Mouse (Mus musculus) heart, adult 10 weeks (tissue): ENCODE data around the gene Trpm5. TPM values are rescaled to one million over a fixed set of nuclear protein-coding genes. Genes with fewer than 3 reads are reported as not detected.

Experiments
- polyA plus RNA-seq: library from polyadenylated mRNA; stranded (reverse); fragments of 350-450 nt; fragmentation: Illumina TruSeq; extraction: RNeasy Lipid Tissue Mini Kit (QIAGEN cat#74804); gene quantifications from one replicate; pipeline ENCODE4 v1.2.3, GENCODE M21; 2014; ENCODE audit warnings: low read depth, low replicate concordance

Gene Trpm5
- not detected for polyA plus RNA-seq

DNA sequence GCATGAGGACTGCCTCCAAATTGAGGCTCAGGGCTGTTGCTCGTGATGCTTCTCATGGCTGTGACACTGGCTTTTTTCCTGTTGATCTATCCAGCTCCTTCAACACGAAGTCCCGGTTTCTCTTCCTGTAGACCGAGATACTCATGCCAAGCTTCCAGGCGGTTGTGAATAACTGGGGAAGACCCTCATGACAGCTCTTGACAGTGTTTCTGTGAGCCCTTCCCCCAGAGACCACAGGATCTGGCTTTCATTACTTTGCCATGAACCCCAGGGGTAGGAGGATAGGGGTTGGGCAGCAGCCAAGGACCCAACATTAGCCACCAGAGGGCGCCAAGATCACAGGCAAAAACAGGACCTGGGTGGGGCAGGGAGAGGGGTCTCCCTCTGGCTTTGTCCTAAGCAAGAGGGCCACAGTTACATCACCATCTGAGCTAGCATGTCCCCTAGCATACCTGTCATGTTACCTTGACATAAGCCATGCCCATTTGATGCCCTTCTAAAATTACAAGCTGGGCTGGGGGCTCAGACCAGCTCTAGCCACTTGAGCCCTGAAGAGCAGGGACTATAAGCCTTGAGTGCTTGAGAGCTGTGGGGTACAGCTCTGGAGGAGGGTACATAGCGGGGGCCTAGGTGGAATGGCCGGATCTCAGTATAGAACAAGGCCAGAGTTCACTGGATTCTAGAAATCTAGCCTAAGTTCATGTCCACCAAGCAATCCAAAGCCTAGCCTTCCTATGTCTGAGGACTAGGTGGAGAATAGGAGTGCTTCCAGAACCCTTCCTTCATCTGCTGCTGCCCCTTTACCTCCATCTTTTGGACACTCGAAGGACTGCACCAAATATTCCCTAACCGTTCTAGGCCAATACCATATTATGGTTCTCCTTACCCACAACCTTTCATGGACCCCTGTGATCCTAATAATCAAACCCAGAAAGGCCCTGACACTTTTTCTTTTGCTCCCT is at the start of gene Trpm5:
Gene Trpm5, minus strand, starts transcription at position 51 of the 962 bp plus-strand sequence.

DNA sequence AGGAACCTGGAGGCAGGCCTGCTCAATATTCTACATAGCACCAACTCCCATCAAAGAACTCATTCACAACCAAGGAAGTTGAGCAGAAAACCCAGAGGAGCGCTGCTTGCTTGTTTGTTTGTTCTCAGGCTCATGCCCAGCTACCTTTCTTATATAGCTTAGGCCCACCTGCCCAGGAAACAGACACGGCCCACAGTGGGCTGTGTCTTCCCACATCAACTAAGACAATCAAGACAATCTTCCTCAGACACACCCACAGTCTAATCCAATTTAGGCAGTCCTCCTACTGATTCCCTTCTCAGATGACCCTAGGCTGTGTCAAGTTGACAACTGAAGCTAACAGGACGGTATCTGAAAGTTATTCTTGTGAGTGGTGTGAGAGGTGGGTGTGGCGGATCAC is 11.6 kb upstream of the Trpm5 start, which contains the start of gene Kcnq1:
Gene Kcnq1, plus strand, starts transcription at position 301 of the 400 bp plus-strand sequence.

DNA sequence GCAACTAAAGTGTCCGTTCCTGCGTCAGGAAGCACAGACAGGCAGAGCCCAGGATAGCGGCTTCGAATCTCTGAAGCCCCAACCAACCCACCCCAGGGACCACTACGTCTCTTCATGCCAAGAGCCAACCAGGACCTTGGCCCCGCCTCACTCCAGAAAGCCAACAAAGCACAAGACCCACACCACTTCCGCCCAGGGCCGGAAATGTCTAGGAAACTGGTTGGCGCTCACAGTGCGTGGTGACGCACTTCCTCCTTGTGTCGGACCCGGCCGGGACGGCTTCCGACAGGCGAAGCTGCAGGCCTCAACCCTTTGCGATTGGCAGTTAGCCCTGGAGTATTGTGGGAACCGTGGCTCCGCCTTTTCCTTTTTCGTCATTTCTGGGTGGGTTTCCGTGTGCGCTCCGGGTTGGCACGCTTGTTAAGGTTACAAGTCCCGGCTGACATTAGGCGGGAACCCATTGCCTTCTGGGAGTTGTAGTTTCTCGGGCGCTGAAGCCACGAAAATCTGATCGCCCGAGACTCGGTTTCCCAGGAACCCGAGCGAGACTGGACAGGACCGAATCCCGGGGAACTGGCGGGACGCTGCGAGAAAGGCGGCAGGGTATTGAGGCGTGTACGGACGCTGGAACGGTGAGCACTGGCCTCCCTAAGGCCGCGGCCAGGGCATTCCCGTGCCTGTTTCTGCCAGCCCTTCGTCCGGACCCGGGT is 25.4 kb downstream of the Trpm5 start, which contains the start of gene Tssc4:
Gene Tssc4, plus strand, starts transcription at position 368 of the 710 bp plus-strand sequence.

DNA sequence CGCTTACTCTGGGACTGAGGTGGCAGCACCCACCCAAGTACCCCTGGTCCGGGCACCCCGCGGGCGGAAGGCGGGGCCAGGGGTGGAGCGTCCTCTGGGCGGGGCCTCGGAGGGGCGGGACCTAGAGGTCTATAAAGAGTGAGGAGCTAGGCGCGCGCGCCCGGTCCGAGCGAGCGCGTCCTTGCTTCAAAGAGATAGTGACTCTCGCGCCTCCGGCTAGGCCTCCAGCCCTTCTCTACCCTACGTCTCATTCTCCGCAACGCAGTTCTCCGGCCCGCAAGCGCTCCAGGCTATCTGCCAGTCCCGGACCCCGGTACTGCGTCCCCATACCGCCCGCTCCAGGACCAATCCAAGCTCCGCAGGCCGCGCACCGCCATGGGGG is 41.8 kb downstream of the Trpm5 start, which contains the start of gene Cd81:
Gene Cd81, plus strand, starts transcription at position 114 of the 382 bp plus-strand sequence.

Other genes with a start within 250 kb of the Trpm5 start
- gene Th, start 163.5 kb downstream of the Trpm5 start, polyA plus RNA-seq = 0.50 TPM
- gene Ascl2, start 125.4 kb downstream of the Trpm5 start, polyA plus RNA-seq = not detected
- 0.99 TPM for gene Tspan32, start 89.6 kb downstream of the Trpm5 start, polyA plus RNA-seq
- gene Cd81, start 41.9 kb downstream of the Trpm5 start, polyA plus RNA-seq = 445 TPM
- gene Tssc4, start 25.4 kb downstream of the Trpm5 start, polyA plus RNA-seq = 19.1 TPM
- gene Kcnq1, start 11.7 kb upstream of the Trpm5 start, polyA plus RNA-seq = 30.3 TPM